Mouse (Mus musculus) heart, embryonic 14.5 days (tissue): ENCODE data around the gene Cyp2c29. TPM values are rescaled to one million over a fixed set of nuclear protein-coding genes. Genes with fewer than 3 reads are reported as not detected.
"Not testable (repeated sequence)": the region's sequence is repeated elsewhere in the genome, so short reads cannot be mapped to it uniquely, and the experiment has no call there.

Experiments
- ATAC-seq: fragments of 200-750 bp; cut with Nextera tagmentation; 2 replicates; pipeline ENCODE4 v1.8.0; 2017; ENCODE audit warnings: low read depth, moderate TSS enrichment; ENCODE audit not compliant: insufficient number of reproducible peaks, insufficient read depth, low FRiP score
- H3K27ac ChIP-seq, 2 experiments: fragments of 200-500 bp in 1 of 2; fragments of 300-500 bp in 1 of 2; sonication (generic) in 1 of 2; replicated peaks in 1 of 2; 2 replicates each; pipeline ENCODE4 v1.5.1; 2012 to 2014; ENCODE audit warnings: low read depth in 2 of 2, low read length in 2 of 2, control low read depth in 1 of 2, mild to moderate bottlenecking in 1 of 2, mixed read lengths in 1 of 2; ENCODE audit not compliant: control insufficient read depth in 1 of 2, insufficient read depth in 1 of 2
- H3K27me3 ChIP-seq: fragments of 300-500 bp; sonication (generic); 2 replicates; pipeline ENCODE4 v1.6.1; 2014; ENCODE audit warnings: mild to moderate bottlenecking, low read length, control low read depth; ENCODE audit not compliant: control insufficient read depth, insufficient read depth
- H3K36me3 ChIP-seq: fragments of 300-500 bp; sonication (generic); 2 replicates; pipeline ENCODE4 v1.6.1; 2014; ENCODE audit warnings: mild to moderate bottlenecking, control low read depth, low read length, mixed read lengths; ENCODE audit not compliant: control insufficient read depth, insufficient read depth
- H3K4me1 ChIP-seq, 2 experiments: fragments of 200-500 bp in 1 of 2; fragments of 300-500 bp in 1 of 2; sonication (generic) in 1 of 2; 2 replicates each; pipeline ENCODE4 v1.6.1; 2012 to 2014; ENCODE audit warnings: low read length in 2 of 2, control low read depth in 1 of 2, mixed read lengths in 1 of 2; ENCODE audit not compliant: control insufficient read depth in 2 of 2, insufficient read depth in 2 of 2
- H3K4me2 ChIP-seq: fragments of 300-500 bp; sonication (generic); 2 replicates; pipeline ENCODE4 v1.6.1; 2014; ENCODE audit warnings: mild to moderate bottlenecking, low read length
- H3K4me3 ChIP-seq, 2 experiments: fragments of 200-500 bp in 1 of 2; fragments of 300-500 bp in 1 of 2; sonication (generic) in 1 of 2; 2 replicates each; pipeline ENCODE4 v1.5.1; 2012 to 2014; ENCODE audit warnings: low read length in 2 of 2, mild to moderate bottlenecking in 2 of 2, control low read depth in 1 of 2, low read depth in 1 of 2, moderate library complexity in 1 of 2; ENCODE audit not compliant: control insufficient read depth in 1 of 2, insufficient read depth in 1 of 2
- H3K9ac ChIP-seq: fragments of 300-500 bp; sonication (generic); 2 replicates; pipeline ENCODE4 v1.6.1; 2014; ENCODE audit warnings: mild to moderate bottlenecking, low read length
- H3K9me3 ChIP-seq: fragments of 300-500 bp; sonication (generic); 2 replicates; pipeline ENCODE4 v1.6.1; 2016; ENCODE audit warnings: low read length, control low read depth; ENCODE audit not compliant: control insufficient read depth
- WGBS: fragments of 180-500 bp; shearing (Covaris S2); extraction: QIAGEN DNeasy Blood & Tissue Kit; methylation state at CpG from one replicate; pipeline ENCODE4 v1.1.7; 2014; 5-methylcytosine and 5-hydroxymethylcytosine counted together
- polyA plus RNA-seq: library from polyadenylated mRNA; unstranded; fragments of >200 nt; fragmentation: Nextera tagmentation; extraction: Ambion mirVana; gene quantifications from 2 replicates; pipeline ENCODE4 v1.2.1, GENCODE M21; 2014

Gene Cyp2c29
- not detected in 2 replicates for polyA plus RNA-seq

- H3K36me3 ChIP-seq, H3K27ac ChIP-seq, H3K9me3 ChIP-seq, H3K4me1 ChIP-seq, H3K4me2 ChIP-seq, H3K4me3 ChIP-seq, H3K9ac ChIP-seq, H3K27me3 ChIP-seq, ATAC-seq: not testable (repeated sequence)
- WGBS, result no CpG with 5 or more reads among the region's 1 CpGs
Observed at GRCm38 (mm10) chr19:39269105-39269504, at the start of gene Cyp2c29. Cyp2c29 (plus strand) TSS chr19:39269405.

DNA sequence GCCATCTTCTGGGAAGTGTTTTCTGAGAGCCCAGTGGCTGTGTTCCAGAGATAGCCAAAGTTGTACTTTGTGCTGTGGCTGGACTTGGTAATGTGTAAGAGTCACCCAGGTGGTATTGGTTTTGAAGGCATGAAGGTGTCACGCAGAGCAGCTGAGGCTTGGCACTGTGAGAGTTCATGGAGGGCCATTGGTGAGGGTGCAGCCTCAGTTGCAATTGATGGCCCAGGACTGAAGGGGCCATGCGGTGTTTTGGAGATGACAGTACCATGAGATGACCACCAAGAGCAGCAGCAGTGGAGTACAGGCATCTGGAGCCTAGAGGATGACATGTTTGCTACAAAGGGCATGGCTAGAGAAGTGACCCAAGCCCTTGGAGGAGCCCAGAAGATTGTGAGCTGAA lies 2.2 kb upstream of the Cyp2c29 start:
- ATAC-seq, H3K27ac ChIP-seq, H3K4me2 ChIP-seq, H3K4me1 ChIP-seq, H3K27me3 ChIP-seq, H3K9ac ChIP-seq, H3K4me3 ChIP-seq, H3K36me3 ChIP-seq, H3K9me3 ChIP-seq: not testable (repeated sequence)
- WGBS, result 63% methylated on average over 2 of the region's 2 CpGs

- Histone ChIP-seq H3K27ac (no peak overlapping the region), H3K9ac (no peak overlapping the region), H3K4me2 (no peak overlapping the region), H3K4me3 (no peak overlapping the region), H3K9me3 (peaks cover 4% of the 10 kb centered on the region; the same call in 1 of the 2 replicates), H3K4me1 (no peaks in the 10 kb centered on the region), H3K36me3 (no peaks in the 10 kb centered on the region), H3K27me3 (no peaks in the 10 kb centered on the region)
- ATAC-seq, result no peak
Observed at GRCm38 (mm10) chr19:39282801-39283200, 13.6 kb downstream of the Cyp2c29 start.

DNA sequence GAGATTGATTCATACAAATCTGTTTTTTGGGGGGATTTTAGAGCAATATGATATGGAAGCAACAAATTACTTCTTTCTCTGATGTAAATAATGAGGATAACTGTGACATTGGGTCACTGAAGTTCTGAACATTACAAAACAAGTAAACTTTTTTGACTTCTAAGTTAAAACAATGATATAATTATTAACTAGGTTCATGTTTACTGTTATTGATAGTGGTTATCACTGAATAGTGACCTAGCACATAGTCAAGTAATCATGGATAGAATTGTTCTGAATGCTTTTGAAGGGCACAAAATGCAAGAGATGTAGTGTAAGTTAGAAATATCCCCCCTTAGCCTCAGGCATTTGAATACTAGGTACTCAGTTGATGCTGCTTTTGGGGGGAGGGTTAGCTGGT lies 16.4 kb downstream of the Cyp2c29 start:
- ATAC-seq, result no peak
- Histone ChIP-seq H3K36me3 (no peaks in the 10 kb centered on the region), H3K9ac (no peak overlapping the region), H3K4me2 (no peak overlapping the region), H3K27me3 (no peaks in the 10 kb centered on the region), H3K4me1 (no peaks in the 10 kb centered on the region), H3K9me3 (peaks cover 12% of the 10 kb centered on the region), H3K4me3 (no peak overlapping the region), H3K27ac (no peak overlapping the region)

DNA sequence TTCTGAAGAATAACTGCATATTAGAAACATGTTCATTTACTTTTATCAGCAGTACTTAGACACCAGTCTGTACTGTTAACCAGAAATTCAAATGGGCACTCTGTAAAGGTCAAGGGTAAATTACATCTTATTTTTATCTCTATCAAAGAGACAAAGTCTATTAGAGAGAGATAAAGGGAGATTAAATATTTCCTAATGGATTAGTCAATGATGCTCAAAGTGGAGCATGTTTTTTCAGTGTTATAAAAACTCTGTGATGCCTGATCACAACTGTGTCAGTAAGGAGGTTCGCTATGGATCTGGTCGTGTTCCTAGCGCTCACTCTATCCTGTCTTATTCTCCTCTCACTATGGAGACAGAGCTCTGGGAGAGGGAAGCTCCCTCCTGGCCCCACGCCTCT lies 17.6 kb downstream of the Cyp2c29 start:
- Histone ChIP-seq H3K27ac (no peak overlapping the region), H3K9ac (no peak overlapping the region), H3K9me3 (peaks cover 12% of the 10 kb centered on the region), H3K4me2 (no peak overlapping the region), H3K4me1 (no peaks in the 10 kb centered on the region), H3K36me3 (no peaks in the 10 kb centered on the region), H3K4me3 (no peak overlapping the region), H3K27me3 (no peaks in the 10 kb centered on the region)
- WGBS, result 71% methylated on average over 4 of the region's 4 CpGs
- no peak for ATAC-seq

GRCm38 (mm10) chr19:39288978-39289377 lies 19.8 kb downstream of the Cyp2c29 start:
- H3K9me3 ChIP-seq, result peaks cover 16% of the 10 kb centered on the region
- H3K27ac ChIP-seq, result no peak overlapping the region
- no peak overlapping the region for H3K9ac ChIP-seq
- no peak overlapping the region for H3K4me3 ChIP-seq
- no peak for ATAC-seq
- H3K27me3 ChIP-seq, result no peaks in the 10 kb centered on the region
- no peaks in the 10 kb centered on the region for H3K4me1 ChIP-seq
- WGBS, result 52% methylated on average over 3 of the region's 3 CpGs
- H3K36me3 ChIP-seq, result no peaks in the 10 kb centered on the region
- no peak overlapping the region for H3K4me2 ChIP-seq

Other genes starting within 250 kb of the Cyp2c29 start
- not detected in 2 replicates for gene Cyp2c65, start 208.4 kb upstream of the Cyp2c29 start, polyA plus RNA-seq
- not detected in 2 replicates for gene Cyp2c66, start 155.5 kb upstream of the Cyp2c29 start, polyA plus RNA-seq
- not detected in 2 replicates for gene Cyp2c38, start 193.7 kb downstream of the Cyp2c29 start, polyA plus RNA-seq
- not detected in 2 replicates for gene Cyp2c39, start 241.5 kb downstream of the Cyp2c29 start, polyA plus RNA-seq